10 mouse cellular contexts compared by ENCODE assay signal in genomic region chr2:128325097-128325421, GRCm38 (mm10).
DNase-seq lines count a peak whose midpoint lies in the region; ATAC-seq and TF ChIP-seq lines count a peak whose summit lies in the region.
"Had no signal": no experiment of that assay in that cellular context is flagged by ENCODE, and none has a peak within 500 bp of the region (broad histone marks: within the 10 kb centered on the region; RNA-seq: fewer than 3 reads in every experiment).

No protein-coding gene starts in this region.

- no peaks in the 10 kb centered on the region for H3K27me3 ChIP-seq in embryonic facial prominence, embryonic 12.5 days
- H3K27me3 ChIP-seq in embryonic facial prominence, embryonic 10.5 days (replicated peaks; ENCODE audit: low read depth, poor library complexity, severe bottlenecking), result 0 out of 2 replicates have a peak, but pooled peaks cover 4% of the 10 kb centered on the region
- peaks cover 3% of the 10 kb centered on the region; the same call in 1 of the 2 replicates for H3K27me3 ChIP-seq in hindbrain, embryonic 10.5 days (ENCODE audit: insufficient read depth, poor library complexity, severe bottlenecking)
- H3K27me3 ChIP-seq in hindbrain, embryonic 11.5 days (ENCODE audit: control insufficient read depth, insufficient read depth, low read length), result no peaks in the 10 kb centered on the region
- no peaks in the 10 kb centered on the region for H3K27me3 ChIP-seq in embryonic facial prominence, embryonic 15.5 days
- no peaks in the 10 kb centered on the region for H3K27me3 ChIP-seq in limb, embryonic 14.5 days (ENCODE audit: control insufficient read depth, insufficient read depth, low read length)

- no peaks in the 10 kb centered on the region for H3K36me3 ChIP-seq in embryonic facial prominence, embryonic 12.5 days
- H3K36me3 ChIP-seq in embryonic facial prominence, embryonic 10.5 days (replicated peaks), result no peaks in the 10 kb centered on the region
- H3K36me3 ChIP-seq in hindbrain, embryonic 10.5 days, result no peaks in the 10 kb centered on the region
- H3K36me3 ChIP-seq in hindbrain, embryonic 11.5 days (ENCODE audit: control insufficient read depth, insufficient read depth, low read length), result no peaks in the 10 kb centered on the region
- H3K36me3 ChIP-seq in embryonic facial prominence, embryonic 15.5 days, result no peaks in the 10 kb centered on the region
- H3K36me3 ChIP-seq in limb, embryonic 14.5 days (ENCODE audit: control insufficient read depth, insufficient read depth, low read length), result no peaks in the 10 kb centered on the region

- DNase-seq in embryonic facial prominence, embryonic 10.5 days (ENCODE audit: low spot score), result no peak
- no peak for DNase-seq in hindbrain, embryonic 10.5 days (ENCODE audit: low spot score)
- no peak for DNase-seq in hindbrain, embryonic 11.5 days (ENCODE audit: low spot score)
- no peak for DNase-seq in limb, embryonic 14.5 days (ENCODE audit: low spot score)
- DNase-seq in layer of hippocampus, adult 9-10 months (ENCODE audit: low spot score), result no peak
- no peak for DNase-seq in left cerebral cortex, postnatal 4 days
- DNase-seq: cerebellum, adult 8-10 months had no signal

- peaks cover 14% of the 10 kb centered on the region for H3K4me1 ChIP-seq in embryonic facial prominence, embryonic 12.5 days
- peaks cover 26% of the 10 kb centered on the region for H3K4me1 ChIP-seq in embryonic facial prominence, embryonic 10.5 days
- peaks cover 27% of the 10 kb centered on the region for H3K4me1 ChIP-seq in hindbrain, embryonic 10.5 days (replicated peaks)
- H3K4me1 ChIP-seq in hindbrain, embryonic 11.5 days (replicated peaks; ENCODE audit: control insufficient read depth, insufficient read depth, low read length), result 0 out of 2 replicates have a peak, but pooled peaks cover 3% of the 10 kb centered on the region
- peaks cover 18% of the 10 kb centered on the region for H3K4me1 ChIP-seq in embryonic facial prominence, embryonic 15.5 days
- peaks cover 16% of the 10 kb centered on the region for H3K4me1 ChIP-seq in limb, embryonic 14.5 days (ENCODE audit: control insufficient read depth, insufficient read depth, low read length)

- intact Hi-C loops in left cerebral cortex, postnatal 4 days (cut with DNase I), result no loop called here

- no peak for TF ChIP-seq POLR2A in limb, embryonic 14.5 days (IDR thresholded peaks at IDR 0.05; ENCODE audit: borderline replicate concordance, extremely low read depth, insufficient read depth, insufficient read length)

- no peak overlapping the region for H3K4me3 ChIP-seq in embryonic facial prominence, embryonic 12.5 days
- no peak overlapping the region for H3K4me3 ChIP-seq in embryonic facial prominence, embryonic 10.5 days
- H3K4me3 ChIP-seq in hindbrain, embryonic 10.5 days, result no peak overlapping the region
- H3K4me3 ChIP-seq in hindbrain, embryonic 11.5 days (ENCODE audit: low read depth, low read length), result no peak overlapping the region
- no peak overlapping the region for H3K4me3 ChIP-seq in embryonic facial prominence, embryonic 15.5 days (replicated peaks)
- no peak overlapping the region for H3K4me3 ChIP-seq in limb, embryonic 14.5 days (replicated peaks; ENCODE audit: low read length)

- no peaks in the 10 kb centered on the region for H3K9me3 ChIP-seq in embryonic facial prominence, embryonic 12.5 days
- no peaks in the 10 kb centered on the region for H3K9me3 ChIP-seq in embryonic facial prominence, embryonic 10.5 days
- H3K9me3 ChIP-seq in hindbrain, embryonic 10.5 days, result no peaks in the 10 kb centered on the region
- H3K9me3 ChIP-seq in hindbrain, embryonic 11.5 days (ENCODE audit: control insufficient read depth, low read length), result no peaks in the 10 kb centered on the region
- no peaks in the 10 kb centered on the region for H3K9me3 ChIP-seq in embryonic facial prominence, embryonic 15.5 days (replicated peaks)
- no peaks in the 10 kb centered on the region for H3K9me3 ChIP-seq in limb, embryonic 14.5 days (ENCODE audit: control insufficient read depth, low read length)

- peak overlapping the region; percentile 73; the same call in 1 of the 2 replicates for H3K27ac ChIP-seq in embryonic facial prominence, embryonic 12.5 days
- H3K27ac ChIP-seq in embryonic facial prominence, embryonic 10.5 days (replicated peaks), result no peak overlapping the region; the same call in 1 of the 2 replicates
- H3K27ac ChIP-seq in hindbrain, embryonic 10.5 days, result peak overlapping the region; percentile 56; the same call in 1 of the 2 replicates
- H3K27ac ChIP-seq in hindbrain, embryonic 11.5 days (ENCODE audit: low read depth, low read length), result no peak overlapping the region
- H3K27ac ChIP-seq in embryonic facial prominence, embryonic 15.5 days (replicated peaks), result peak overlapping the region; percentile 44; the same call in 1 of the 2 replicates
- H3K27ac ChIP-seq in limb, embryonic 14.5 days (replicated peaks; ENCODE audit: low read depth, low read length), result peak overlapping the region; percentile 67; the same call in 1 of the 2 replicates
- H3K27ac ChIP-seq: macrophage had no signal

- no peak for ATAC-seq in embryonic facial prominence, embryonic 12.5 days (ENCODE audit: insufficient number of reproducible peaks, insufficient read depth, low FRiP score, low TSS enrichment)
- ATAC-seq in hindbrain, embryonic 11.5 days (ENCODE audit: low FRiP score), result no peak
- no peak for ATAC-seq in embryonic facial prominence, embryonic 15.5 days (ENCODE audit: insufficient number of reproducible peaks, low FRiP score, low TSS enrichment, low read depth)
- ATAC-seq in limb, embryonic 14.5 days (ENCODE audit: low FRiP score, low read depth), result no peak

- H3K9ac ChIP-seq in embryonic facial prominence, embryonic 12.5 days, result no peak overlapping the region
- H3K9ac ChIP-seq in hindbrain, embryonic 11.5 days (ENCODE audit: low read depth, low read length), result no peak overlapping the region
- no peak overlapping the region for H3K9ac ChIP-seq in embryonic facial prominence, embryonic 15.5 days
- H3K9ac ChIP-seq in limb, embryonic 14.5 days (ENCODE audit: low read depth, low read length, severe bottlenecking), result no peak overlapping the region

- no peak overlapping the region for H3K4me2 ChIP-seq in embryonic facial prominence, embryonic 12.5 days (replicated peaks)
- H3K4me2 ChIP-seq in hindbrain, embryonic 11.5 days (replicated peaks; ENCODE audit: low read depth, low read length), result no peak overlapping the region
- H3K4me2 ChIP-seq in embryonic facial prominence, embryonic 15.5 days (replicated peaks), result no peak overlapping the region; the same call in 1 of the 2 replicates
- no peak overlapping the region for H3K4me2 ChIP-seq in limb, embryonic 14.5 days (replicated peaks; ENCODE audit: low read depth, low read length, severe bottlenecking)

- WGBS in embryonic facial prominence, embryonic 12.5 days, result 72% methylated on average over 4 of the region's 4 CpGs
- WGBS in embryonic facial prominence, embryonic 10.5 days, result 76% methylated on average over 4 of the region's 4 CpGs
- WGBS in hindbrain, embryonic 10.5 days, result 78% methylated on average over 4 of the region's 4 CpGs
- WGBS in hindbrain, embryonic 11.5 days, result 76% methylated on average over 4 of the region's 4 CpGs
- WGBS in embryonic facial prominence, embryonic 15.5 days, result 60% methylated on average over 4 of the region's 4 CpGs
- 64% methylated on average over 4 of the region's 4 CpGs for WGBS in limb, embryonic 14.5 days

Comparison
In these comparisons a context has a peak if more than half of its experiments do, and no peak if none do; other contexts are left out.
1. H3K27ac ChIP-seq: peak in embryonic facial prominence, embryonic 12.5 days (single experiment), hindbrain, embryonic 10.5 days (single experiment), embryonic facial prominence, embryonic 15.5 days (single experiment) and limb, embryonic 14.5 days (single experiment); none in embryonic facial prominence, embryonic 10.5 days (single experiment) and hindbrain, embryonic 11.5 days (single experiment).